Mouse (Mus musculus) urinary bladder, postnatal 14 days (tissue): ENCODE results near the gene Sgsm1.

Experiments
- DNase-seq: peaks from one replicate; pipeline ENCODE4 v3.0.0; 2021; ENCODE audit warnings: low spot score

Gene Sgsm1

GRCm38 (mm10) chr5:113285541-113285940 lies 25.0 kb downstream of the Sgsm1 start:
- DNase-seq = no peak

- DNase-seq = no peak
Measured at GRCm38 (mm10) chr5:113283726-113284125, 26.9 kb downstream of the Sgsm1 start.

- no peak for DNase-seq
Measured at GRCm38 (mm10) chr5:113281557-113281956, 29.0 kb downstream of the Sgsm1 start.

GRCm38 (mm10) chr5:113280138-113280856 lies 30.3 kb downstream of the Sgsm1 start:
- peak; percentile 58 for DNase-seq

- DNase-seq = no peak
Measured at GRCm38 (mm10) chr5:113275839-113276238, 34.7 kb downstream of the Sgsm1 start.

- DNase-seq = peak; percentile 41
Measured at GRCm38 (mm10) chr5:113271207-113271811, 39.3 kb downstream of the Sgsm1 start.

- no peak for DNase-seq
Measured at GRCm38 (mm10) chr5:113270043-113270442, 40.5 kb downstream of the Sgsm1 start.

GRCm38 (mm10) chr5:113268246-113268645 lies 42.3 kb downstream of the Sgsm1 start:
- no peak for DNase-seq

GRCm38 (mm10) chr5:113265637-113266036 lies 44.9 kb downstream of the Sgsm1 start:
- no peak for DNase-seq

- DNase-seq = no peak
Measured at GRCm38 (mm10) chr5:113250806-113251205, 59.8 kb downstream of the Sgsm1 start.

- peak; percentile 46 for DNase-seq
Measured at GRCm38 (mm10) chr5:113249263-113249930, 61.2 kb downstream of the Sgsm1 start.

- DNase-seq = no peak
Measured at GRCm38 (mm10) chr5:113230196-113230595, 80.4 kb downstream of the Sgsm1 start.

GRCm38 (mm10) chr5:113226632-113227102 lies 83.9 kb downstream of the Sgsm1 start, which contains the start of gene Tmem211:
Gene Tmem211 (plus strand): TSS chr5:113226909.
- DNase-seq = peak; percentile 90

- no peak for DNase-seq
Measured at GRCm38 (mm10) chr5:113225686-113226435, 84.7 kb downstream of the Sgsm1 start.

- no peak for DNase-seq
Measured at GRCm38 (mm10) chr5:113225271-113225670, 85.3 kb downstream of the Sgsm1 start.

GRCm38 (mm10) chr5:113223888-113224287 lies 86.7 kb downstream of the Sgsm1 start:
- peak; percentile 37 for DNase-seq

GRCm38 (mm10) chr5:113221147-113221865 lies 89.3 kb downstream of the Sgsm1 start, which contains the start of gene 2900026A02Rik:
Gene 2900026A02Rik (minus strand): TSS chr5:113221236.
- peak; percentile 86 for DNase-seq

- no peak for DNase-seq
Measured at GRCm38 (mm10) chr5:113220383-113221146, 90.0 kb downstream of the Sgsm1 start.

- no peak for DNase-seq
Measured at GRCm38 (mm10) chr5:113219876-113220275, 90.7 kb downstream of the Sgsm1 start.

GRCm38 (mm10) chr5:113219450-113219849 lies 91.1 kb downstream of the Sgsm1 start:
- DNase-seq = no peak
